Comparison of ENCODE assay signal across 10 mouse cellular contexts in genomic region chr16:17460254-17460653, GRCm38 (mm10). TPM values are rescaled to one million over a fixed set of nuclear protein-coding genes. Genes with fewer than 3 reads are reported as not detected.
DNase-seq lines count a peak whose midpoint lies in the region; ATAC-seq and TF ChIP-seq lines count a peak whose summit lies in the region.
"Had no signal": no experiment of that assay in that cellular context is flagged by ENCODE, and none has a peak within 500 bp of the region (broad histone marks: within the 10 kb centered on the region; RNA-seq: fewer than 3 reads in every experiment).

No protein-coding gene starts in this region.

- no peak for TF ChIP-seq POLR2A in cerebellum, adult 2 months (IDR thresholded peaks at IDR 0.05; ENCODE audit: borderline replicate concordance, insufficient read depth, low read length)

- TF ChIP-seq CTCF in cerebellum, adult 2 months (IDR thresholded peaks at IDR 0.05; ENCODE audit: borderline replicate concordance, insufficient read depth, low read depth, low read length), result no peak

- H3K4me3 ChIP-seq in cerebellum, adult 2 months (replicated peaks; ENCODE audit: insufficient read depth, low read depth, low read length), result no peak overlapping the region
- no peak overlapping the region for H3K4me3 ChIP-seq in forebrain, embryonic 14.5 days (ENCODE audit: low read depth, low read length)
- H3K4me3 ChIP-seq: erythroblast, embryonic 14.5 days had no signal

- DNase-seq in cerebellum, postnatal 10 days, result peak; percentile 38 to 43
- no peak for DNase-seq in cerebellum, adult 2 months
- peak; percentile 50 for DNase-seq in 3T3-L1 (ENCODE audit: low read depth, low spot score)
- DNase-seq in ovary, adult 18-20 months (ENCODE audit: low spot score), result no peak
- no peak for DNase-seq in frontal cortex, adult 2 months (ENCODE audit: extremely low spot score in 1 of 2, low spot score in 1 of 2)
- DNase-seq in forebrain, embryonic 14.5 days (ENCODE audit: low spot score), result no peak

- H3K9ac ChIP-seq in forebrain, embryonic 14.5 days (ENCODE audit: low read length), result no peak overlapping the region

- 89% methylated on average over 4 of the region's 4 CpGs for WGBS in cerebellum, adult 2 months
- WGBS in forebrain, embryonic 14.5 days, result 96% methylated on average over 4 of the region's 4 CpGs

- H3K27ac ChIP-seq in cerebellum, adult 2 months (ENCODE audit: insufficient read depth, low read length), result no peak overlapping the region
- H3K27ac ChIP-seq in forebrain, embryonic 14.5 days (ENCODE audit: low read depth, low read length), result no peak overlapping the region
- H3K27ac ChIP-seq: macrophage had no signal

- no peaks in the 10 kb centered on the region for H3K9me3 ChIP-seq in forebrain, embryonic 14.5 days (replicated peaks; ENCODE audit: control insufficient read depth, low read length)

- no peaks in the 10 kb centered on the region for H3K27me3 ChIP-seq in cerebellum, adult 2 months (ENCODE audit: control insufficient read depth, insufficient read depth, low read length)
- no peaks in the 10 kb centered on the region for H3K27me3 ChIP-seq in forebrain, embryonic 14.5 days (replicated peaks; ENCODE audit: control insufficient read depth, insufficient read depth, low read length)

- H3K4me1 ChIP-seq in cerebellum, adult 2 months (ENCODE audit: control insufficient read depth, insufficient read depth, low read length), result peaks cover 10% of the 10 kb centered on the region; the same call in 1 of the 2 replicates
- H3K4me1 ChIP-seq in forebrain, embryonic 14.5 days (ENCODE audit: control insufficient read depth, insufficient read depth, low read length), result peaks cover 17% of the 10 kb centered on the region

- ATAC-seq in common myeloid progenitor, adult 5-6 weeks (replicated peaks; ENCODE audit: low read depth, poor library complexity, severe bottlenecking), result peak; percentile 76; the same call in 1 of the 2 replicates
- peak; percentile 75 for ATAC-seq in megakaryocyte, adult 5-6 weeks (ENCODE audit: poor library complexity, severe bottlenecking)
- ATAC-seq in forebrain, embryonic 14.5 days, result no peak

- no peak overlapping the region for H3K4me2 ChIP-seq in forebrain, embryonic 14.5 days (ENCODE audit: low read length)

- H3K36me3 ChIP-seq in forebrain, embryonic 14.5 days (ENCODE audit: control insufficient read depth, insufficient read depth, low read length), result peaks cover 30% of the 10 kb centered on the region

RNA-seq across cellular contexts. Expression of gene Crkl, which starts 8.5 kb away (rescaled TPM):
- polyA plus RNA-seq in cerebellum, adult 2 months (2012; rRNA removed), result 37.9 and 41.0 TPM in 2 replicates
- 29.0 and 29.2 TPM in 2 replicates for total RNA-seq in common myeloid progenitor, adult 5-6 weeks (2017)
- total RNA-seq in megakaryocyte, adult 5-6 weeks (2015), result 25.4 and 29.5 TPM in 2 replicates
- total RNA-seq in megakaryocyte, adult 5-6 weeks (2017), result 25.9 and 26.5 TPM in 2 replicates
- polyA plus RNA-seq in frontal cortex, adult 2 months (2012; rRNA removed), result 23.0 and 23.1 TPM in 2 replicates
- polyA plus RNA-seq in forebrain, embryonic 14.5 days (2014; fragmentation: Nextera tagmentation; extraction: Ambion mirVana), result 79.4 and 107 TPM in 2 replicates

RNA-seq across cellular contexts. Expression of gene Aifm3, which starts 29.2 kb away (rescaled TPM):
- polyA plus RNA-seq in cerebellum, adult 2 months (2012; rRNA removed), result 472 and 503 TPM in 2 replicates
- total RNA-seq in common myeloid progenitor, adult 5-6 weeks (2017), result not detected in 2 replicates
- total RNA-seq in megakaryocyte, adult 5-6 weeks (2015), result not detected in 2 replicates
- total RNA-seq in megakaryocyte, adult 5-6 weeks (2017), result not detected in 2 replicates
- 144 and 169 TPM in 2 replicates for polyA plus RNA-seq in frontal cortex, adult 2 months (2012; rRNA removed)
- 7.0 and 8.5 TPM in 2 replicates for polyA plus RNA-seq in forebrain, embryonic 14.5 days (2014; fragmentation: Nextera tagmentation; extraction: Ambion mirVana)
- polyA plus RNA-seq: erythroblast, embryonic 14.5 days; macrophage had no signal

RNA-seq across cellular contexts. Expression of gene Lztr1, which starts 48.2 kb away (rescaled TPM):
- 240 and 242 TPM in 2 replicates for polyA plus RNA-seq in cerebellum, adult 2 months (2012; rRNA removed)
- total RNA-seq in common myeloid progenitor, adult 5-6 weeks (2017), result 30.8 and 40.3 TPM in 2 replicates
- total RNA-seq in megakaryocyte, adult 5-6 weeks (2015), result 19.2 and 27.7 TPM in 2 replicates
- total RNA-seq in megakaryocyte, adult 5-6 weeks (2017), result 38.1 and 49.8 TPM in 2 replicates
- polyA plus RNA-seq in frontal cortex, adult 2 months (2012; rRNA removed), result 267 and 291 TPM in 2 replicates
- 87.6 and 91.9 TPM in 2 replicates for polyA plus RNA-seq in forebrain, embryonic 14.5 days (2014; fragmentation: Nextera tagmentation; extraction: Ambion mirVana)

RNA-seq across cellular contexts. Expression of gene Pi4ka, which starts 54.1 kb away (rescaled TPM):
- 251 and 265 TPM in 2 replicates for polyA plus RNA-seq in cerebellum, adult 2 months (2012; rRNA removed)
- total RNA-seq in common myeloid progenitor, adult 5-6 weeks (2017), result 36.2 and 58.9 TPM in 2 replicates
- total RNA-seq in megakaryocyte, adult 5-6 weeks (2015), result 51.5 and 77.1 TPM in 2 replicates
- total RNA-seq in megakaryocyte, adult 5-6 weeks (2017), result 34.2 and 44.7 TPM in 2 replicates
- polyA plus RNA-seq in frontal cortex, adult 2 months (2012; rRNA removed), result 305 and 311 TPM in 2 replicates
- polyA plus RNA-seq in forebrain, embryonic 14.5 days (2014; fragmentation: Nextera tagmentation; extraction: Ambion mirVana), result 49.6 and 51.0 TPM in 2 replicates

RNA-seq across cellular contexts. Expression of gene Snap29, which starts 54.5 kb away (rescaled TPM):
- 9.4 and 10.1 TPM in 2 replicates for polyA plus RNA-seq in cerebellum, adult 2 months (2012; rRNA removed)
- 14.9 and 19.2 TPM in 2 replicates for total RNA-seq in common myeloid progenitor, adult 5-6 weeks (2017)
- 29.6 and 35.1 TPM in 2 replicates for total RNA-seq in megakaryocyte, adult 5-6 weeks (2015)
- total RNA-seq in megakaryocyte, adult 5-6 weeks (2017), result 36.0 and 38.7 TPM in 2 replicates
- polyA plus RNA-seq in frontal cortex, adult 2 months (2012; rRNA removed), result 10.5 and 11.2 TPM in 2 replicates
- polyA plus RNA-seq in forebrain, embryonic 14.5 days (2014; fragmentation: Nextera tagmentation; extraction: Ambion mirVana), result 11.1 and 11.6 TPM in 2 replicates

Comparison
In these comparisons a context has a peak if more than half of its experiments do, and no peak if none do; other contexts are left out.
1. DNase-seq: peak in cerebellum, postnatal 10 days (2 of 2) and 3T3-L1 (single experiment); none in cerebellum, adult 2 months (0 of 2), ovary, adult 18-20 months (single experiment), frontal cortex, adult 2 months (0 of 2) and forebrain, embryonic 14.5 days (single experiment).
2. RNA of gene Aifm3, which starts 29.2 kb away (polyA plus RNA-seq): 472 to 503 TPM in cerebellum, adult 2 months and 144 to 169 TPM in frontal cortex, adult 2 months; 7.0 to 8.5 TPM in forebrain, embryonic 14.5 days; every median in the first group is over 10 times any median in the second.